Mouse (Mus musculus) midbrain, embryonic 16.5 days (tissue): ENCODE measurements around the gene Foxred2. TPM values are rescaled to one million over a fixed set of nuclear protein-coding genes. Genes with fewer than 3 reads are reported as not detected.

Source experiments
- ATAC-seq: fragments of 200-750 bp; cut with Nextera tagmentation; 2 replicates; pipeline ENCODE4 v1.8.0; 2017; ENCODE audit warnings: moderate TSS enrichment
- H3K27ac ChIP-seq: fragments of 300-500 bp; sonication (generic); 2 replicates; pipeline ENCODE4 v1.5.1; 2014; ENCODE audit warnings: mild to moderate bottlenecking, low read length, mixed read lengths
- H3K27me3 ChIP-seq: fragments of 300-500 bp; sonication (generic); 2 replicates; pipeline ENCODE4 v1.6.1; 2014; ENCODE audit warnings: low read depth, low read length, mixed read lengths; ENCODE audit not compliant: control insufficient read depth, insufficient read depth
- H3K36me3 ChIP-seq: fragments of 300-500 bp; sonication (generic); 2 replicates; pipeline ENCODE4 v1.6.1; 2014; ENCODE audit warnings: mild to moderate bottlenecking, low read length, moderate library complexity, mixed read lengths; ENCODE audit not compliant: control insufficient read depth, insufficient read depth
- H3K4me1 ChIP-seq: fragments of 300-500 bp; sonication (generic); 2 replicates; pipeline ENCODE4 v1.6.1; 2014; ENCODE audit warnings: mild to moderate bottlenecking, low read length, mixed read lengths; ENCODE audit not compliant: control insufficient read depth, insufficient read depth
- H3K4me2 ChIP-seq: fragments of 300-500 bp; sonication (generic); 2 replicates; pipeline ENCODE4 v1.6.1; 2014; ENCODE audit warnings: mild to moderate bottlenecking, low read length, mixed read lengths
- H3K4me3 ChIP-seq: fragments of 300-500 bp; sonication (generic); 2 replicates; pipeline ENCODE4 v1.5.1; 2014; ENCODE audit warnings: low read depth, mild to moderate bottlenecking, low read length, moderate library complexity, mixed read lengths
- H3K9ac ChIP-seq: fragments of 300-500 bp; sonication (generic); 2 replicates; pipeline ENCODE4 v1.6.1; 2014; ENCODE audit warnings: low read depth, low read length, mixed read lengths
- H3K9me3 ChIP-seq: fragments of 300-500 bp; sonication (generic); replicated peaks from 2 replicates; pipeline ENCODE4 v1.6.1; 2014; ENCODE audit warnings: mild to moderate bottlenecking, low read length, mixed read lengths; ENCODE audit not compliant: control insufficient read depth, poor library complexity, severe bottlenecking
- WGBS: fragments of 180-500 bp; shearing (Covaris S2); extraction: QIAGEN DNeasy Blood & Tissue Kit; methylation state at CpG from one replicate; pipeline ENCODE4 v1.1.7; 2014; 5-methylcytosine and 5-hydroxymethylcytosine counted together
- polyA plus RNA-seq: library from polyadenylated mRNA; unstranded; fragments of >200 nt; fragmentation: Nextera tagmentation; extraction: Ambion mirVana; gene quantifications from 2 replicates; pipeline ENCODE4 v1.2.1, GENCODE M21; 2015

The Foxred2 gene
- polyA plus RNA-seq = 9.2 and 11.0 TPM in 2 replicates

DNA sequence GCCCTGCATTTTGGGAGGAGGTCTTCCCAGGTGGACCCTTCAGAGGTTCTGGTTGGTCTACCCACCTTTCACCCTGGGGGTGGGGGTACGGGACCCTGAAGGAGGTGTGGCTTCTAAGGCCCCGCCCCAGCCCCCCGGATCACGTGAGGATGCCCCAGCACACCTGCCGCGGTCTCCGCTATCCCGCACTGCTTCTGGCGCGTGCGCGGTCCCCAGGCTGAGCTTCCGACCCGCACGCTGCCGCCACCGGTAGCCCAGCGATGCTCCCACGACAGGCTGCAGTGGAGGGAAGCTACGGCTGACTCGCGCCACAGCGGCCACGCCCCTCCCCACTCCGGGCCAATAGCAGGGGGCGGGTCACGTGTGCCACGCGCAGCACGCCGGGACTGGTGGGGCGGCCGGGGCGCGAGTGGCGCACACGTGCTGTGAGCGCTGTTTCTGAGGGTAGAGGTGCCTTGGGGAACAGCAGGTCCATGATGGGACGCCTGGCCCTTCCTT is at the start of gene Foxred2:
Gene Foxred2, minus strand, starts transcription at position 319 of the 498 bp plus-strand sequence.
- H3K36me3 ChIP-seq = peaks cover 30% of the 10 kb centered on the region
- WGBS = 0% methylated on average over 27 of the region's 39 CpGs
- H3K27ac ChIP-seq = peak within 1 kb of the TSS; percentile 76
- peak within 1 kb of the TSS; percentile 55 for H3K4me3 ChIP-seq
- no peaks in the 10 kb centered on the region for H3K9me3 ChIP-seq
- H3K4me1 ChIP-seq = peaks cover 28% of the 10 kb centered on the region
- peak within 1 kb of the TSS; percentile 90 for H3K4me2 ChIP-seq
- peak within 1 kb of the TSS; percentile 76 for H3K9ac ChIP-seq
- no peaks in the 10 kb centered on the region for H3K27me3 ChIP-seq
- peak; percentile 94 for ATAC-seq

DNA sequence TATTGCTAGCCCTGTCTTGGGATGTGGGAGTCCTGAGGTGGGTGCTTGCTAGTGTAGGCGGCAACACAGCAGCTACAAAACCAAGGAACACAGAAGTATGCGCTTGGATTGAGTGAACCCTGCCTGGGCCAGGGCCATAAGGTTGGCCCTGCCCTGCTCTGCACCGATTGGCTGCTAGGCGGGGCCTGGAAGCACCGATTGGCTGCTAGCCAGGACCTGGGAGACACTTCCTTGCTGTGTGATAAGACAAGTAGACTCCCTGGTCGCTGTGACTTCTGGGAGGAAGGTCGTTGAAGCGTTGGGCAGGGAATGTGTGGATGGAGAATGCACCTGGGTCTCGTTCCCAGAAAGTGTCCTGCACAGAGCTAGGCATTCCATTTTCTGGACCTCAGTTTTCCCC is 47.4 kb upstream of the Foxred2 start:
- no peaks in the 10 kb centered on the region for H3K27me3 ChIP-seq
- WGBS = 63% methylated on average over 9 of the region's 9 CpGs
- H3K27ac ChIP-seq = no peak overlapping the region
- no peaks in the 10 kb centered on the region for H3K4me1 ChIP-seq
- no peak overlapping the region for H3K9ac ChIP-seq
- no peaks in the 10 kb centered on the region for H3K9me3 ChIP-seq
- H3K36me3 ChIP-seq = no peaks in the 10 kb centered on the region
- no peak for ATAC-seq
- no peak overlapping the region for H3K4me2 ChIP-seq
- H3K4me3 ChIP-seq = no peak overlapping the region

DNA sequence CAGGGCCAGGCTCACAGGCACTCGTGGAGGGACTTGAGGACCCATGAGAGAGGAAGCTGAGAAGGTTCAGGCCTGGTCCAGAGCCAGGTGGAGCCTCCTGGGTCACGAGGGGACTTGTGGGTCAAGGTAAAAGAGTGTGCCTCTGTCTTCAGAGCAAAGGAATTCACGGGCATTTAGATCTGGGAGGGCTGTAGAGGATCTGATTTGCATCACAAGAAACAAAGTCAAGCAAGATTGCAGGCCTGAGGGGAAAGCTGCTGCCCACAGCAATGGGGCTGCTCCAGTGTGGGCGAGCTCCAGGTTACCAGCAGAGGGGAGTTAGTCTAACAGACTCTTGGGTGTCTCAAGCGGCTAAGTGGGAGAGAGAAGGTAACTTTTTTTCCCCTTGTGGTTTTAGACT is 44.9 kb upstream of the Foxred2 start:
- Histone ChIP-seq H3K27me3 (no peaks in the 10 kb centered on the region), H3K36me3 (no peaks in the 10 kb centered on the region), H3K9ac (no peak overlapping the region), H3K4me1 (no peaks in the 10 kb centered on the region; the same call in 1 of the 2 replicates), H3K4me2 (no peak overlapping the region), H3K4me3 (no peak overlapping the region), H3K9me3 (no peaks in the 10 kb centered on the region), H3K27ac (no peak overlapping the region)
- ATAC-seq = no peak
- WGBS = 16% methylated on average over 5 of the region's 5 CpGs

DNA sequence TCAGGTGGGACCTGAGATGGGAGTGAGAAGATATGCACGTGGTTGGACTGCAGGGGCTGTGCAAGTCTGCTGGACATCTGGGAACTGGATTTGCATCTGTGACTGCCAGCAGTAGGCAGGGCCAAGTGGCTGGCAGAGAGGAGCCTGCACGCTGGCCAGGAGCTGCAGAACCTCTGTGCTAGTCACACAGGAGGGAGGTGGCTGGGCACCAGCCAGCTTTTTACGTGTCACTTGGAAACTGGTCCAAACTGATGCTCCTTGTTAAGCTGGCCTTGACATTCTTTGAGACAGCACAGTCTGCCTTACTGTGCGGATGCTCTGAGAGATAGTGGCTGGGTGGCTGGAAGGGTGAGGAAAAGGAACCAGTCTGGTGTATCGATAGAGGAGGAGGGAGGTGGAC is 32.0 kb upstream of the Foxred2 start:
- Histone ChIP-seq H3K4me3 (no peak overlapping the region), H3K4me2 (no peak overlapping the region), H3K27me3 (no peaks in the 10 kb centered on the region), H3K4me1 (no peaks in the 10 kb centered on the region), H3K27ac (no peak overlapping the region), H3K9ac (no peak overlapping the region), H3K9me3 (no peaks in the 10 kb centered on the region), H3K36me3 (no peaks in the 10 kb centered on the region)
- 69% methylated on average over 5 of the region's 5 CpGs for WGBS
- no peak for ATAC-seq

DNA sequence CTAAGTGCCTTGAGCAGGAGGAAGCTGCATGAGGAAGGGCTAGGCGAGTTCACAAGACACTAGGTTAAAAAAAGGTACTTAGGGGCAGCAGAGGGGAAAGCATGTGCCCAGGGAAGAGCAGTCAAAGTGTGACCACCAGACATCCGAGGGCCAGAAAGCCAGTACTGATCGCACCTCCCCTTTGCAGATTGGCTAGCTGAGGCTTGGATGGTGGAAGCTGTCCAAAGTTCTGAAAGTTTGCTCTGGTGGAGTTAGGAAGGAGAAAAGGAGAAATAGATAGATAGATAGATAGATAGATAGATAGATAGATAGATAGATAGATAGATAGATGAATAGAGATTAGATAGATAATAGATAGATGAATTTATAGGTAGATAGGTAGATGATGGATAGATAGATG is 26.9 kb upstream of the Foxred2 start:
- ATAC-seq = no peak
- Histone ChIP-seq H3K36me3 (no peaks in the 10 kb centered on the region), H3K4me3 (no peak overlapping the region), H3K9ac (no peak overlapping the region), H3K27ac (no peak overlapping the region), H3K9me3 (no peaks in the 10 kb centered on the region), H3K4me2 (no peak overlapping the region), H3K4me1 (peaks cover 3% of the 10 kb centered on the region; the same call in 1 of the 2 replicates), H3K27me3 (peaks cover 3% of the 10 kb centered on the region; the same call in 1 of the 2 replicates)
- WGBS = 45% methylated on average over 3 of the region's 3 CpGs

DNA sequence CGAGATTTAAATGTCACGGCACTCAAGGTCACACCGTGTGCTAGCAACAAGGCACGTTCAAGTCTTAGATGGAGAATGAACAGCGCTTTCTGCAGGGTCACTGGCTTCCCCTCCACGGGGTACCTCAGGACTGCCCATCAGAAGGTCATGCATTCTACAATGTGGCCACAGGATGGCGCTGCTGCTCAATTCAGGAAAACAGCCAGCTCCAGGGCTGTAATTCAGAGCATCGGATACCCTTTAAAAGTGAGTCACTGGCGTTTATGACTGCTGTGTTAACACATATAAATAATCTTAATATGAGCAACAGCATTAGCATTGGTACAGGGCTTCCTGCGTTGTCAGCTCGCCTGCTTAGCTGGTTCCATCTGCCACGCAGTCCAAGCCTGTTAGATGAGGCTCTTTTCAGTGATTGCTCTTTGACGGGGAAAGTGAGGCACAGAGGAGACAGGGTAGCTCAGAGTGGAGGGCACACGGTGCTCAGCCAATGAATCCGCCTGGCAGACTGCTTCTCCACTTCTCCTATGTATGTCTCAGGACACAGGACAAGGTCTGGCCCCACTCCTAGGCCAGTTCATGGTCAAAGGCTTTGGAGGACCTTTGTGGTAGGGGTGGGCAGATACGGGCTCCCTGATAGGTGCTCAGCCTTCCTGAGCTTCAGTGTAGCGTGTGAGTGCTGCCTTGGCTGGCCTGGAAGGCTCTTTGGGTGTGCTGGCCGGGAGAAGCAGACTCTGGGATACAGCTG is 25.8 kb upstream of the Foxred2 start:
- Histone ChIP-seq H3K9ac (peak overlapping the region; percentile 27), H3K9me3 (no peaks in the 10 kb centered on the region), H3K4me1 (peaks cover 3% of the 10 kb centered on the region; the same call in 1 of the 2 replicates), H3K4me3 (no peak overlapping the region), H3K27me3 (peaks cover 3% of the 10 kb centered on the region; the same call in 1 of the 2 replicates), H3K27ac (no peak overlapping the region), H3K4me2 (0 out of 2 replicates have a peak overlapping the region, but pooled peaks have one; percentile 7), H3K36me3 (no peaks in the 10 kb centered on the region)
- WGBS = 25% methylated on average over 18 of the region's 18 CpGs
- peak; percentile 51; the same call in 1 of the 2 replicates for ATAC-seq

DNA sequence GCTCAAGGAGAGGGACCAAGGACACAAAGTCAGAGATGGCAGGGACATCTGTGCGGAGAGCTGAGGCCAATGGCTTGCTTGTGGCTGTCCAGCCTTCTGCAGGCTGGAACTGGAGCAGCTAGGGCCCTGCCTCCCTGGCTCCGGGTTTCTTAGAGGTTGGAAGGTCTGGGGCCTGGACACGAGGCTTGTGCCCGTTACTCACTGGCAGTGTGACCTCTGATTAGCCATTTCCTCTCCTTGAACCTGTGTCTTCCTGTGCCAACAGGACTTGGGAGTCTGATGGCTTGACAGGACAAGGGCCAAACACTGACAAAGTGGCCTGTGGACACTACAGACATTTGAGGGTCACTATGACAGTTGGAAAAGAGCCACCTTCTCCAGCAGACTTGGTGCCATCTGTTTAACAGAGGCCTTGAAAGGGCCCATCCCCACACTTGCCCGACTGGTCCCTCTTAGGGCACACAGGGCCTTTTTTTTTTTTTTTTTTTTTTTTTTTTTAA is 24.7 kb upstream of the Foxred2 start:
- no peak overlapping the region for H3K4me2 ChIP-seq
- no peak for ATAC-seq

DNA sequence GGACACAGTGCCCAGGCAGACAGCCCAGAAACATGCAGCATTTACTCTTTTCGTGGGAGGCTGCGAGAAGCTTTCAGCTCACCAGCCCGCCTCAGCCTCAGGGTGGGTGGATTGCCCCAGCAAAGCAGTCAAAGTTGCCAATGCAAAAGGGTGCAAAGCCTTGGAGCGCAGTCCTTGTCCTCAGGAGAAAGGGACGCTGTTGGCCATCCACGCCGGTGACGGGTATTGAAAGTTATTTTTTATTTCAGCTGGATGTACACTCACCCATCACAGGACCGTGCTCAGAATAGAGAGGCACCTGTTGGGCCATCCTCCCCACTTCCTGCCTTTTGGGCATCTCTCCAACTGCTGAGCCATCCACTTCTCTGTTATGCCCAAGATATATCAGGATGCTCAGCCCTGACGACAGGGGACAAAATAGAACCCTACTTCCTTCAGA is 22.9 kb upstream of the Foxred2 start:
- Histone ChIP-seq H3K36me3 (no peaks in the 10 kb centered on the region), H3K4me2 (no peak overlapping the region), H3K4me3 (no peak overlapping the region), H3K27ac (no peak overlapping the region), H3K4me1 (peaks cover 3% of the 10 kb centered on the region; the same call in 1 of the 2 replicates), H3K9me3 (no peaks in the 10 kb centered on the region), H3K9ac (no peak overlapping the region), H3K27me3 (peaks cover 3% of the 10 kb centered on the region; the same call in 1 of the 2 replicates)
- ATAC-seq = no peak
- 84% methylated on average over 10 of the region's 10 CpGs for WGBS

More for the DNA sequence above, 24.7 kb upstream of the Foxred2 start:
- no peak overlapping the region for H3K27ac ChIP-seq
- no peak overlapping the region for H3K9ac ChIP-seq
- H3K9me3 ChIP-seq = no peaks in the 10 kb centered on the region
- H3K4me3 ChIP-seq = no peak overlapping the region
- peaks cover 3% of the 10 kb centered on the region; the same call in 1 of the 2 replicates for H3K27me3 ChIP-seq
- peaks cover 3% of the 10 kb centered on the region; the same call in 1 of the 2 replicates for H3K4me1 ChIP-seq
- no peaks in the 10 kb centered on the region for H3K36me3 ChIP-seq
- 86% methylated on average over 5 of the region's 5 CpGs for WGBS

DNA sequence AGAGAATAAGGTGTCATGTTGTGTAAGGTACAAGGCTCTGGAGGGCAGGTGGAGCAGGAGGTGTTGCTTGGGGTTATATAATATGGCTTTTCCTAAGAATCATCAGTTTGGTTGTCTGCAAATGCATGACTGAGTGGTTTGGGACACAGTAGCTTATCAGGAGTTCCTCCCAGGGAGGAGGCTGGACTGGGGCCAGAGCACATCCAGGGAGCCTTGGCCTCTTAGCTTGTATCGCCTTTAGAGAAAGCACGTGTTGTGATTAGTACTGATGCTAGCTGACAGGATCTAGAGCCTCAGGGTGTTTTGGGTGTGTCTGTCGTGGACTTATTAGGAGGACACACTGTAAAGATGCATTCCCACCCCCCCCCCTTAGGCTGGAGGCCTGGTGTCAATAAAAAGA is 21.1 kb upstream of the Foxred2 start:
- Histone ChIP-seq H3K4me2 (no peak overlapping the region), H3K9ac (no peak overlapping the region), H3K9me3 (no peaks in the 10 kb centered on the region), H3K27me3 (peaks cover 3% of the 10 kb centered on the region; the same call in 1 of the 2 replicates), H3K4me3 (no peak overlapping the region), H3K36me3 (no peaks in the 10 kb centered on the region), H3K4me1 (peaks cover 3% of the 10 kb centered on the region; the same call in 1 of the 2 replicates), H3K27ac (no peak overlapping the region)
- ATAC-seq = no peak
- WGBS = 55% methylated on average over 3 of the region's 3 CpGs
